Mouse (Mus musculus): ENCODE measurements around the gene Rnf5. TPM values are rescaled to one million over a fixed set of nuclear protein-coding genes. Genes with fewer than 3 reads are reported as not detected.
A peak's percentile ranks its signal among the peaks of the same experiment; 100 is the strongest.

The Rnf5 gene
- polyA plus RNA-seq, 1 experiment, result 34.1 TPM

DNA sequence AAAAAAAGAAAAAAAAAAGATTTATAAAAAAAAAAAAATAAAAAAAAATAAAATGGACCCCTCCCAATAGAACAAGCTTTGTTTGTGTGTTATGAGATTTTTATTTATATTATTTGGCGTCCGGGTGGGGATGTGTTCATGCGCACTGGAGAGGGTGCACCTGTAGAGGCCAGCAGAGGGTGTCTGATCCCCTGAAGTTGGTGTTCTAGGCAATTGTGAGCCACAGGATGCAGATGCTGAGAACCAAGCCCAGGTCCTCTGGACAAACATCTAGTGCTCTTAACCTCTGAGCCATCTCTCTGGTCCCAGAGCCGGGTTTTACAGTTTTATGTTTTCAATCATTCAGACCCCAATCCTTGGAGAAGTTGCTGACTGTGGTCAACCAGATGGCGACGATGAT is 43.1 kb downstream of the Rnf5 start:
- TF ChIP-seq CTCF (IDR thresholded peaks at IDR 0.05; ENCODE audit: borderline replicate concordance, insufficient read depth, low read length), result no peak
- TF ChIP-seq POLR2A (IDR thresholded peaks at IDR 0.05; ENCODE audit: low read depth, low read length), result no peak
- no peak overlapping the region for H3K4me3 ChIP-seq (ENCODE audit: insufficient read depth, low read length)
- H3K4me1 ChIP-seq (ENCODE audit: control insufficient read depth, insufficient read depth, low read length), result peaks cover 4% of the 10 kb centered on the region; the same call in 1 of the 2 replicates
- H3K27ac ChIP-seq (ENCODE audit: insufficient read depth, low read length), result no peak overlapping the region

DNA sequence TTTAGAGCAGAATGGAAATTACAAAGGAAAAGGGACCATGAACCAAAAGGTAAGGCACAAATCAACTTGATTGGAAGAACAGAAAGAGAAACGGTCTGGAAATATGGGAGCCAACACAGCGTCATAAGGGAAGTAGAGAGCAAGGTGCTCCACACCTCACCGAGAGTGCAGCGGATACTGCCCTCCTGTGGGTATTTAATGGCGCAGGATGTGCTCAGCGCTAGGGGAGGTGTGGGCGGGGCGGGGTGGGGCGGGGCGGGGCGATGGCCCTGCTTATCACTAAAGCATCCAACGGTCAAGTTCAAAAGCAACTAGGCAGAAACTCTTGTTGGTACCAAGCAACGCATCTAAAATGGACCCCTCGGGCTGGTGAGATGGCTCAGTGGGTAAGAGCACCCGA is 43.6 kb downstream of the Rnf5 start:
- TF ChIP-seq CTCF (IDR thresholded peaks at IDR 0.05; ENCODE audit: borderline replicate concordance, insufficient read depth, low read length) (no peak), POLR2A (IDR thresholded peaks at IDR 0.05; ENCODE audit: low read depth, low read length) (no peak)
- no peak overlapping the region for H3K27ac ChIP-seq (ENCODE audit: insufficient read depth, low read length)
- no peak overlapping the region for H3K4me3 ChIP-seq (ENCODE audit: insufficient read depth, low read length)
- H3K4me1 ChIP-seq (ENCODE audit: control insufficient read depth, insufficient read depth, low read length), result peaks cover 4% of the 10 kb centered on the region; the same call in 1 of the 2 replicates

DNA sequence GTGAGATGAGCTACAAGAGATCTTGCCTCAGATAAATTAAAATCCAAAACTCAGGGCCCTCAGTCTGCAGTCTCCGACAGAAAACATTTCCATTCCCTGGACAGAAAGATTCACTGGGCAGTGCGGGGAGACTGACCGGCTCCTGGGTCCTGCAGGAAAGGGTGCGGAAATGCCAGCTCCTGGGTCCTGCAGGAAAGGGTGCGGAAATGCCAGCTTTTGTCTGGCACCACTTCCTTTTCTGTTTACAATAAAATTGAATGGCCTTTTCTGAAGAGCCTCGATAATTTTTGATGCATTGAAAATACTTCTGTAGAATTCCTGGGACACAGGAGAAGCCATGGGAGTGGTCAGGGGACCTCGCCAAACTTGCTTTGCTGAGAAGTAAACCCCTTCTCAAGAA is 44.4 kb downstream of the Rnf5 start:
- Histone ChIP-seq H3K27ac (ENCODE audit: insufficient read depth, low read length) (no peak overlapping the region), H3K4me1 (ENCODE audit: control insufficient read depth, insufficient read depth, low read length) (0 out of 2 replicates have a peak, but pooled peaks cover under 1% of the 10 kb centered on the region), H3K4me3 (ENCODE audit: insufficient read depth, low read length) (no peak overlapping the region)
- TF ChIP-seq POLR2A (IDR thresholded peaks at IDR 0.05; ENCODE audit: low read depth, low read length), result no peak
- TF ChIP-seq CTCF (IDR thresholded peaks at IDR 0.05; ENCODE audit: borderline replicate concordance, insufficient read depth, low read length), result no peak

DNA sequence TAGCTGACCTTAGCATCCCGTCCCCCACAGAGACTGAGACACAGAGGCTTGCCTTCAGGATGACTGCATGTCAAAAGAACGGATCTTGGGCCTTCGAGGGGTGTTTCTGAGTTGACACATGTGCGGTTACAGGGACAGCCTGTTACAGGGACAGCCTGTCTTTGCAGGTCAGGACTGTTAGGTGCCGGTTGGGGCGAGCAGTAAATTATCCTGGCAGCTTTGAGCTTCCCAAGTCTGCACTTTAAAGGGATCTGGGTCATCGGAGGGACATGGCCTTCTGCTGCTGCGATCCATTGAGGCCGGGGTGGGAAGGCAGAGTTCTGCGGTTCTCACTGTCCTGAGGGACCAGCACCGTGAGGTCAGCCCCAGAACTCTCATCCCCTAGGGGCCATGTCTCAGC is 46.1 kb downstream of the Rnf5 start:
- Histone ChIP-seq H3K4me1 (ENCODE audit: control insufficient read depth, insufficient read depth, low read length) (no peaks in the 10 kb centered on the region), H3K27ac (ENCODE audit: insufficient read depth, low read length) (no peak overlapping the region), H3K4me3 (ENCODE audit: insufficient read depth, low read length) (no peak overlapping the region)
- TF ChIP-seq CTCF (IDR thresholded peaks at IDR 0.05; ENCODE audit: borderline replicate concordance, insufficient read depth, low read length) (no peak), POLR2A (IDR thresholded peaks at IDR 0.05; ENCODE audit: low read depth, low read length) (no peak)

DNA sequence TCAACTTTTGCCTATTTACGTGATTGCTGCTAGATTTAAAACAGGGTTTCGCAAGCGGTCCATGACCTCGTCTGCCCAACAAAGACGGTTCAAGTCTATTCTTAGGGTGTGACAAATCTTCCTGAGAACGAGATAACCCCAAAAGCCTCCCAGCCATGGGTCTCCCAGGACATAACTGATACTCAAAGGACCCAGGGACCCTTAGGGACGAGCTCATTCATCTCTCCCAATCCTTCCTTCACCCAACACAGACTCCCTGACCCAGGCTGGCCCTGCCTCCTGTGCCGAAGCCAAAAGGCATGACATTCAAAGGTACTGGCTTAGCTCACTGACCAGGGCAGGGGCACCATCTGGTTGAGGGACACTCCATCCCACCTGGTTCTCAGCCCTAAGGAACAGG is 47.1 kb downstream of the Rnf5 start:
- Histone ChIP-seq H3K27ac (ENCODE audit: insufficient read depth, low read length) (no peak overlapping the region), H3K4me1 (ENCODE audit: control insufficient read depth, insufficient read depth, low read length) (no peaks in the 10 kb centered on the region), H3K4me3 (ENCODE audit: insufficient read depth, low read length) (no peak overlapping the region)
- TF ChIP-seq CTCF (IDR thresholded peaks at IDR 0.05; ENCODE audit: borderline replicate concordance, insufficient read depth, low read length), result no peak
- no peak for TF ChIP-seq POLR2A (IDR thresholded peaks at IDR 0.05; ENCODE audit: low read depth, low read length)

DNA sequence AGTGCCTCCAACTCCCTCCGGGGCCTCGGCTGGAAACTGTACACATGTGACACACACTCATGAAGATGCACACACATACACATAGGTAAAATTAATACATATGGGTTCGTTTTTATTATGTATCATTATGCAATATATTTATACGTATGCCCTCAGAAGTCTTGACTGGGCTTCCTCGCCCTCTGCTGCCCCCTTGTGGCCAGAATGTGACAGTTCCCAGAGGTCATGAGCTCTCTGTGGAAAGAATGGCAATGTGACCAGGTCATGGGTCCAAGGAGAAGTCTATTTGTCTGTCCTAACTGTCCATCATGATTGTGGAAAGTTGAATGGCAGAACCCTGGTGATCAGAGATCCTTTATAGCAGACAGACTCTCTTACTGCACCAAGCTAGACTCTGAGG is 48.0 kb downstream of the Rnf5 start:
- Histone ChIP-seq H3K4me1 (ENCODE audit: control insufficient read depth, insufficient read depth, low read length) (no peaks in the 10 kb centered on the region), H3K27ac (ENCODE audit: insufficient read depth, low read length) (no peak overlapping the region), H3K4me3 (ENCODE audit: insufficient read depth, low read length) (no peak overlapping the region)
- TF ChIP-seq CTCF (IDR thresholded peaks at IDR 0.05; ENCODE audit: borderline replicate concordance, insufficient read depth, low read length), result peak; percentile 73; the same call in 1 of the 2 replicates
- TF ChIP-seq POLR2A (IDR thresholded peaks at IDR 0.05; ENCODE audit: low read depth, low read length), result no peak

Other genes with a start within 250 kb of the Rnf5 start
- not detected in 2 replicates for gene Btnl2, start 248.9 kb downstream of the Rnf5 start, polyA plus RNA-seq (2011; ENCODE audit: insufficient read length, low read depth, missing spikeins)
- gene Btnl1, start 226.6 kb downstream of the Rnf5 start, polyA plus RNA-seq (2011; ENCODE audit: insufficient read length, low read depth, missing spikeins), result not detected in 2 replicates
- gene BC051142, start 204.9 kb downstream of the Rnf5 start, polyA plus RNA-seq (2011; ENCODE audit: insufficient read length, low read depth, missing spikeins), result not detected in 2 replicates
- not detected in 2 replicates for gene Btnl4, start 126.4 kb downstream of the Rnf5 start, polyA plus RNA-seq (2011; ENCODE audit: insufficient read length, low read depth, missing spikeins)
- gene Btnl6, start 86.3 kb downstream of the Rnf5 start, polyA plus RNA-seq (2011; ENCODE audit: insufficient read length, low read depth, missing spikeins), result not detected in 2 replicates
- gene Notch4, start 39.4 kb downstream of the Rnf5 start, polyA plus RNA-seq (2011; ENCODE audit: insufficient read length, low read depth, missing spikeins), result 0.28 and 0.56 TPM in 2 replicates
- 0.99 and 1.0 TPM in 2 replicates for gene Gpsm3, start 13.9 kb downstream of the Rnf5 start, polyA plus RNA-seq (2011; ENCODE audit: insufficient read length, low read depth, missing spikeins)
- gene Pbx2, start 12.4 kb downstream of the Rnf5 start, polyA plus RNA-seq (2011; ENCODE audit: insufficient read length, low read depth, missing spikeins), result 38.2 and 43.9 TPM in 2 replicates
- 0.70 and 0.83 TPM in 2 replicates for gene Ager, start 5.8 kb downstream of the Rnf5 start, polyA plus RNA-seq (2011; ENCODE audit: insufficient read length, low read depth, missing spikeins)
- 97.5 and 109 TPM in 2 replicates for gene Agpat1, start 572 bp upstream of the Rnf5 start, polyA plus RNA-seq (2011; ENCODE audit: insufficient read length, low read depth, missing spikeins)
- 0.48 and 0.51 TPM in 2 replicates for gene Egfl8, start 12.3 kb upstream of the Rnf5 start, polyA plus RNA-seq (2011; ENCODE audit: insufficient read length, low read depth, missing spikeins)
- 28.2 and 32.3 TPM in 2 replicates for gene Ppt2, start 24.8 kb upstream of the Rnf5 start, polyA plus RNA-seq (2011; ENCODE audit: insufficient read length, low read depth, missing spikeins)
- gene Prrt1, start 25.8 kb upstream of the Rnf5 start, polyA plus RNA-seq (2011; ENCODE audit: insufficient read length, low read depth, missing spikeins), result 0.53 TPM in 1 of 2 replicates, not detected in the other
- 17.9 and 20.2 TPM in 2 replicates for gene Fkbpl, start 41.1 kb upstream of the Rnf5 start, polyA plus RNA-seq (2011; ENCODE audit: insufficient read length, low read depth, missing spikeins)
- 65.2 and 83.8 TPM in 2 replicates for gene Atf6b, start 43.5 kb upstream of the Rnf5 start, polyA plus RNA-seq (2011; ENCODE audit: insufficient read length, low read depth, missing spikeins)
- 0.19 and 0.20 TPM in 2 replicates for gene Tnxb, start 66.8 kb upstream of the Rnf5 start, polyA plus RNA-seq (2011; ENCODE audit: insufficient read length, low read depth, missing spikeins)
- 0.58 and 2.1 TPM in 2 replicates for gene C4b, start 140.2 kb upstream of the Rnf5 start, polyA plus RNA-seq (2011; ENCODE audit: insufficient read length, low read depth, missing spikeins)
- not detected in 2 replicates for gene Cyp21a1, start 200.9 kb upstream of the Rnf5 start, polyA plus RNA-seq (2011; ENCODE audit: insufficient read length, low read depth, missing spikeins)
- 17.9 and 19.2 TPM in 2 replicates for gene Stk19, start 233.3 kb upstream of the Rnf5 start, polyA plus RNA-seq (2011; ENCODE audit: insufficient read length, low read depth, missing spikeins)
- 21.9 and 25.0 TPM in 2 replicates for gene Dxo, start 233.3 kb upstream of the Rnf5 start, polyA plus RNA-seq (2011; ENCODE audit: insufficient read length, low read depth, missing spikeins)
- gene Skiv2l, start 246.5 kb upstream of the Rnf5 start, polyA plus RNA-seq (2011; ENCODE audit: insufficient read length, low read depth, missing spikeins), result 25.6 and 27.7 TPM in 2 replicates
- gene Nelfe, start 246.7 kb upstream of the Rnf5 start, polyA plus RNA-seq (2011; ENCODE audit: insufficient read length, low read depth, missing spikeins), result 31.5 and 34.7 TPM in 2 replicates

All from embryonic fibroblast, embryonic 13.5 days (primary cell).